Mouse (Mus musculus): ENCODE measurements around the gene Ints12. TPM values are rescaled to one million over a fixed set of nuclear protein-coding genes. Genes with fewer than 3 reads are reported as not detected.

The Ints12 gene
- polyA plus RNA-seq, 1 experiment from 2014 or later, result 27.1 TPM

DNA sequence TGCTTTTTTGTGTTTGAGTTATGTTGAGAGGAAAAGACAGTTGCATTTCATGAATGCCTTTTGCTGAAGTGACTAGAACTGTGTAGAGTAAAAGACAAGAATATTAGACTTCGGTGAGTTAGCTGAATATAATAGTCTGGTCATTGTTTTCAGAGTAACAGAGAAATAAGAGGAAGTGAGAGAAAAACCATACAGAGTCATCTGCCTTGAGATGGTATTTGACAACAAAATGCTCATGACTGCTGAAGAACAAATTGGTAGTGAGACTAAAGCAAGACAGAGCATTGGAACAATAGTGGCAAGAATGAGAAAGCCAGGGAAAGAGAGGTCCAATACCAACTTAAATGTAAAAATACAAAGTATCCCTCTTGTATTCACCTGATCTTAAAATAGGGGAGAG lies 1.3 kb downstream of the Ints12 start:
- H3K9ac ChIP-seq (ENCODE audit: low read depth, low read length), result peak overlapping the region; percentile 96; the same call in 1 of the 2 replicates
- peak overlapping the region; percentile 68 for H3K4me3 ChIP-seq (ENCODE audit: low read length)

DNA sequence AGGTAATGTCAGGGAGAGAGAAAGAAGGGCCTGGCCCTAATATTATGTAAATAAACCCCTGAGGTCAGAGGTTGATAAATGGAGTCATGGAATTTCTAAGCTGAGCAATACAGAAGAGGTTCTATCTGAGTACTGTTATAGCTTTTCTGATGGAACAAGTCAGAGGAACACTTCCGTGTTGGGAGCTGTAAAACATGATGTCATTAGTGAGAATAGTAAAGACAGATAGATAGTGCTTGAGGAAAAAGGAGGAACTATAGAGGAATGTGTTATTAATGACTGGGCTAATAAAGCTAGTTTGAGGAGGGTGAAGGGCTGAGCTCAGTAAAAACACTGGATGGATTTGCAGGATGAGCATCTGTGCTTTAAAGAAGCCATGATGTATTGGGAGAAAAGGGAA lies 2.7 kb downstream of the Ints12 start:
- Histone ChIP-seq H3K27me3 (ENCODE audit: control insufficient read depth, insufficient read depth, low read length) (no peaks in the 10 kb centered on the region), H3K4me3 (ENCODE audit: low read length) (no peak overlapping the region), H3K4me1 (ENCODE audit: control insufficient read depth, insufficient read depth, low read length) (peaks cover 14% of the 10 kb centered on the region; the same call in 1 of the 2 replicates), H3K36me3 (ENCODE audit: control insufficient read depth, insufficient read depth, low read length) (peaks cover 20% of the 10 kb centered on the region), H3K9ac (ENCODE audit: low read depth, low read length) (no peak overlapping the region), H3K9me3 (ENCODE audit: control insufficient read depth, low read length) (no peaks in the 10 kb centered on the region), H3K27ac (ENCODE audit: low read depth, low read length) (no peak overlapping the region), H3K4me2 (replicated peaks; ENCODE audit: low read depth, low read length) (no peak overlapping the region)
- 19% methylated on average over 1 of the region's 1 CpGs for WGBS
- ATAC-seq (ENCODE audit: low FRiP score, low TSS enrichment), result no peak

More for the DNA sequence above, 1.3 kb downstream of the Ints12 start:
- Histone ChIP-seq H3K36me3 (ENCODE audit: control insufficient read depth, insufficient read depth, low read length) (peaks cover 7% of the 10 kb centered on the region; the same call in 1 of the 2 replicates), H3K9me3 (ENCODE audit: control insufficient read depth, low read length) (no peaks in the 10 kb centered on the region), H3K27ac (ENCODE audit: low read depth, low read length) (no peak overlapping the region), H3K27me3 (ENCODE audit: control insufficient read depth, insufficient read depth, low read length) (no peaks in the 10 kb centered on the region), H3K4me1 (ENCODE audit: control insufficient read depth, insufficient read depth, low read length) (peaks cover 14% of the 10 kb centered on the region; the same call in 1 of the 2 replicates), H3K4me2 (replicated peaks; ENCODE audit: low read depth, low read length) (peak overlapping the region; percentile 54)
- WGBS, result 81% methylated on average over 1 of the region's 1 CpGs
- ATAC-seq (ENCODE audit: low FRiP score, low TSS enrichment), result no peak

DNA sequence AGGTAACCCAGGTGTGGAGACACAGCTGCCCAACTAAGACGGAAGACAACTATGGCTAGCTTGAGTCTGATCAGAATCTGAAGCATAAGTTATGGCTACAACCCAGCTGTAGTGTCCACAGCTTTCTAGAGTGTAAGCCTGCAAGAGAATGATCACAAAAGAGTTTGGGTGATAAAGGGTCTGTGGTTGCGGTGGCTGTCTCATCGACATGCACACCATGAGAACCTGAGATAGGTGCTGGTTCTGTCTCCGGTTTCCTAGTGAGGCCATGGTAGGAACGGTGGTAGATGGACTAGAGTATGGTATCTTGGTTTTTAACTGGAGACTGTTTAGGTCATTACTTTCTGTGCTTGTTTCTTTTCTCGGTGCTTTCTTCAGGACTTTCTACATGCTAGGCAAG lies 6.3 kb downstream of the Ints12 start:
- H3K4me3 ChIP-seq (ENCODE audit: low read length), result no peak overlapping the region
- H3K4me1 ChIP-seq (ENCODE audit: control insufficient read depth, insufficient read depth, low read length), result peaks cover 5% of the 10 kb centered on the region; the same call in 1 of the 2 replicates
- no peaks in the 10 kb centered on the region for H3K27me3 ChIP-seq (ENCODE audit: control insufficient read depth, insufficient read depth, low read length)
- no peak for ATAC-seq (ENCODE audit: low FRiP score, low TSS enrichment)
- peaks cover 43% of the 10 kb centered on the region for H3K36me3 ChIP-seq (ENCODE audit: control insufficient read depth, insufficient read depth, low read length)
- H3K27ac ChIP-seq (ENCODE audit: low read depth, low read length), result no peak overlapping the region
- H3K4me2 ChIP-seq (replicated peaks; ENCODE audit: low read depth, low read length), result no peak overlapping the region
- H3K9me3 ChIP-seq (ENCODE audit: control insufficient read depth, low read length), result no peaks in the 10 kb centered on the region
- 97% methylated on average over 6 of the region's 6 CpGs for WGBS
- no peak overlapping the region for H3K9ac ChIP-seq (ENCODE audit: low read depth, low read length)

DNA sequence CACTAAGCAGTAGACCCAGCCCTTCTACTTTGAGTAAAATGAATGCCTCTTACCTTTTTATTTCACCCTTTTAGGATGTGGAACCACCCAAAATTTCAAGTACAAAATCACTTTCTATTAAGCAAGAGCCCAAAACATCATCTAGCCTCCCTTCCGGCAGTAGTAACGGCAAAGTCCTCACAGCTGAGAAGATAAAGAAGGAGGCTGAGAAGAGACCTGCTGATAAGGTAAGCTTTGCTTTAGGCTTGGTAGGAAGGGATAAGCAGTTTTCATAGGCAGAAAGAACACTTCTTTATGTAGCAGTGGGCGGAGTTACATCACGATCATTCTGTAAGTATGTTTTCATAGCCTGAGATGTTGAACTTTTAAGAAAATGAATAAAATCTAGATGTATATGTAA lies 6.7 kb downstream of the Ints12 start:
- ATAC-seq (ENCODE audit: low FRiP score, low TSS enrichment), result no peak

DNA sequence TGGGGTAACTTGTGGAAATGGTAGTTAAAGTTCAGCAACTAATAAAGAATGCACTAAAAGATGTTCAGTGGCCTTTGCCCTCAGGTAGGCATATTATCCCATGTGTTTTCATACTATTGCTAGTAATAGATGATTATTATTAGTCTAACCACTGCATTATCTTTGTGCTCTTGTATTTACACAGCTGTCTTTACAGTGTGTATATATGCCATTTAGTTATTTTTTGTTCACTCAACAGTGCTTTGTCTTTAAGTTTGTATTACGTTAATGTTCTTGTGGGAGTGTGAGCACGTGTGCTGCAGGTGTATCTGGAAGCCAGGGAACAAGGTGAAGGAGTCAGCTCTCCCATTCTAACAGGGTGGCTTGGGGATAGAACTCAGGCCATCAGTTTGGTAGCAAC lies 7.3 kb downstream of the Ints12 start:
- 83% methylated on average over 2 of the region's 2 CpGs for WGBS
- H3K27ac ChIP-seq (ENCODE audit: low read depth, low read length), result no peak overlapping the region
- no peak overlapping the region for H3K9ac ChIP-seq (ENCODE audit: low read depth, low read length)
- H3K27me3 ChIP-seq (ENCODE audit: control insufficient read depth, insufficient read depth, low read length), result no peaks in the 10 kb centered on the region
- H3K9me3 ChIP-seq (ENCODE audit: control insufficient read depth, low read length), result no peaks in the 10 kb centered on the region
- ATAC-seq (ENCODE audit: low FRiP score, low TSS enrichment), result no peak
- H3K4me2 ChIP-seq (replicated peaks; ENCODE audit: low read depth, low read length), result no peak overlapping the region
- H3K4me3 ChIP-seq (ENCODE audit: low read length), result no peak overlapping the region
- peaks cover 49% of the 10 kb centered on the region for H3K36me3 ChIP-seq (ENCODE audit: control insufficient read depth, insufficient read depth, low read length)
- H3K4me1 ChIP-seq (ENCODE audit: control insufficient read depth, insufficient read depth, low read length), result no peaks in the 10 kb centered on the region

More for the DNA sequence above, 6.7 kb downstream of the Ints12 start:
- WGBS, result 93% methylated on average over 4 of the region's 4 CpGs
- H3K27me3 ChIP-seq (ENCODE audit: control insufficient read depth, insufficient read depth, low read length), result no peaks in the 10 kb centered on the region
- H3K36me3 ChIP-seq (ENCODE audit: control insufficient read depth, insufficient read depth, low read length), result peaks cover 44% of the 10 kb centered on the region
- no peak overlapping the region for H3K27ac ChIP-seq (ENCODE audit: low read depth, low read length)
- no peak overlapping the region for H3K9ac ChIP-seq (ENCODE audit: low read depth, low read length)
- 0 out of 2 replicates have a peak, but pooled peaks cover 1% of the 10 kb centered on the region for H3K4me1 ChIP-seq (ENCODE audit: control insufficient read depth, insufficient read depth, low read length)
- H3K4me2 ChIP-seq (replicated peaks; ENCODE audit: low read depth, low read length), result no peak overlapping the region
- no peak overlapping the region for H3K4me3 ChIP-seq (ENCODE audit: low read length)
- no peaks in the 10 kb centered on the region for H3K9me3 ChIP-seq (ENCODE audit: control insufficient read depth, low read length)

DNA sequence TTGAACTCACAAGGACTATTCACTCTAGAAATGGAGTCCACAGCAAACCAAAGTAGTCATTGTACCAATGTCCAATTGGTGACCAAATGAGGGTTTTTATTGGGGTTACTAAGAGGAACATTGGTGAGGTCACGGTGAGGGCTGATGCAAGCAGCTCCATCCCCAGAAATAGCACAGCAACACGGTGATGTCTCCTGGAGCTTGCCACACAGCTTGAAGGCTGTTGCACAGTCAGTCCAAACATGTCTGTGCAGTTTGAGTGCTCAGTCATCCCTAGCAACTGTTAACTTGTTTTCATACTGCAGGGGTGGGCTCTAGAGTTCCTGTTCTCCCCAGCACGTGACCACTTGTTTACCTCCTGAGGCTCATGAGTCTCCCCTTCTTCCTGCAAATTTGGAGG lies 12.1 kb downstream of the Ints12 start:
- ATAC-seq (ENCODE audit: low FRiP score, low TSS enrichment), result no peak
- 94% methylated on average over 3 of the region's 3 CpGs for WGBS
- Histone ChIP-seq H3K27me3 (ENCODE audit: control insufficient read depth, insufficient read depth, low read length) (no peaks in the 10 kb centered on the region), H3K4me3 (ENCODE audit: low read length) (no peak overlapping the region), H3K4me2 (replicated peaks; ENCODE audit: low read depth, low read length) (no peak overlapping the region), H3K9ac (ENCODE audit: low read depth, low read length) (no peak overlapping the region), H3K36me3 (ENCODE audit: control insufficient read depth, insufficient read depth, low read length) (peaks cover 70% of the 10 kb centered on the region), H3K9me3 (ENCODE audit: control insufficient read depth, low read length) (no peaks in the 10 kb centered on the region), H3K4me1 (ENCODE audit: control insufficient read depth, insufficient read depth, low read length) (no peaks in the 10 kb centered on the region), H3K27ac (ENCODE audit: low read depth, low read length) (no peak overlapping the region)

DNA sequence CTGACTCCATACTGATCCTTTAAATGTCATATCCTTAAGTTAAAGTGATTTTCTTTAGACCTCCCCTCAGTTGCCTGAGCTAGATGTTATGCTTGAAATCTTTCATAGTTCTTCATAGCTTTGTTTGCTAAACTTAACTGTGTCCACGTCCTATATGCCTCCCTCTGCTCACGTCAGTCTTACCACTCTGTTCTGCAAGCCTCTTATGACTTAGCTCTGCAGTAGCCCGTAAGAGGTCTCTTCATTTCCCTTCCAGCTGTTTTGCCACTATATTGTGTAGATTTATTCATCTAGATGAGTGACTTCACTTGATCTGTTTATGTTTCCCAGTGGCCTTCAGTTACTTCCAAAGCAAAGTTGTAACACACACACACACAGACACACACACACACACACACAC lies 12.8 kb downstream of the Ints12 start:
- Histone ChIP-seq H3K4me2 (replicated peaks; ENCODE audit: low read depth, low read length) (no peak overlapping the region), H3K27me3 (ENCODE audit: control insufficient read depth, insufficient read depth, low read length) (no peaks in the 10 kb centered on the region), H3K27ac (ENCODE audit: low read depth, low read length) (no peak overlapping the region), H3K9me3 (ENCODE audit: control insufficient read depth, low read length) (no peaks in the 10 kb centered on the region), H3K9ac (ENCODE audit: low read depth, low read length) (no peak overlapping the region), H3K4me3 (ENCODE audit: low read length) (no peak overlapping the region), H3K36me3 (ENCODE audit: control insufficient read depth, insufficient read depth, low read length) (peaks cover 71% of the 10 kb centered on the region), H3K4me1 (ENCODE audit: control insufficient read depth, insufficient read depth, low read length) (no peaks in the 10 kb centered on the region)
- WGBS, result 92% methylated on average over 3 of the region's 3 CpGs
- ATAC-seq (ENCODE audit: low FRiP score, low TSS enrichment), result no peak

DNA sequence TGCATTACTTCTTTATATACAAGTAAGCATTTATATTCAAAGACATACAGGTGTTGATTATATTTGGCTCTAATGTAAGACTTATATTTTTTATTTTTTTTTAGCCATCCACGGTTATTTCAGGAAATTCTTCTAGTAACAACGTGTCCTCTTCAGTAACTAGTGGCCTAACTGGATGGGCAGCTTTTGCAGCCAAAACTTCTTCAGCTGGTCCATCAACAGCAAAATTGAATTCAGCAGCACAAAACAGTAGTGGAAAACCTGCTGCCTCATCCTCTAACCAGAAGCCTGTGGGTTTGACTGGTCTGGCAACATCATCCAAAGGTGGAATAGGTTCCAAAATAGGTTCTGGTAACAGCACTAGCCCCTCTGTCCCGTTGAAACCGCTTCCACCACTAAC lies 17.1 kb downstream of the Ints12 start:
- Histone ChIP-seq H3K4me1 (ENCODE audit: control insufficient read depth, insufficient read depth, low read length) (no peaks in the 10 kb centered on the region), H3K4me3 (ENCODE audit: low read length) (no peak overlapping the region), H3K9ac (ENCODE audit: low read depth, low read length) (no peak overlapping the region), H3K9me3 (ENCODE audit: control insufficient read depth, low read length) (no peaks in the 10 kb centered on the region), H3K4me2 (replicated peaks; ENCODE audit: low read depth, low read length) (no peak overlapping the region), H3K36me3 (ENCODE audit: control insufficient read depth, insufficient read depth, low read length) (peaks cover 52% of the 10 kb centered on the region), H3K27ac (ENCODE audit: low read depth, low read length) (no peak overlapping the region), H3K27me3 (ENCODE audit: control insufficient read depth, insufficient read depth, low read length) (no peaks in the 10 kb centered on the region)
- no peak for ATAC-seq (ENCODE audit: low FRiP score, low TSS enrichment)
- 93% methylated on average over 4 of the region's 4 CpGs for WGBS

DNA sequence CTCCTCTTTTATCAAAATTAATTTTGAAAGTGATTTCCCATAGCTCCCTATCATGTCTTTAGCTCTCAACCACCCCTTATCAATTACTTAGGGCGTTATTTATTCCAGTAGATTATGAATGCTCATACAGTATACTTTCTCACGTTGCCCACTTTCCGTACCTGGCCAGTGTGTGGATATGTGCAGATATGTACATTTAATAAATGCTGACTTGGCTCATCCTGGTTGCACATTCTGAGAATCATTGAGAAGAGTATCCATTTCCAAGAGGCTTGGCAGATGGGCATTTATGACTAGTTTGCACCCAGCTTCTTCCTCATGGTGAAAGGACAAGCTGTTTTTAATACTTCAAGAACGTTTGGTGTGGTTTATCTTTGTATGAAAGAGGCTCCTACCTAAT lies 18.2 kb downstream of the Ints12 start:
- Histone ChIP-seq H3K4me3 (ENCODE audit: low read length) (no peak overlapping the region), H3K4me1 (ENCODE audit: control insufficient read depth, insufficient read depth, low read length) (no peaks in the 10 kb centered on the region), H3K27me3 (ENCODE audit: control insufficient read depth, insufficient read depth, low read length) (no peaks in the 10 kb centered on the region), H3K4me2 (replicated peaks; ENCODE audit: low read depth, low read length) (no peak overlapping the region), H3K9me3 (ENCODE audit: control insufficient read depth, low read length) (no peaks in the 10 kb centered on the region), H3K9ac (ENCODE audit: low read depth, low read length) (no peak overlapping the region), H3K36me3 (ENCODE audit: control insufficient read depth, insufficient read depth, low read length) (peaks cover 45% of the 10 kb centered on the region), H3K27ac (ENCODE audit: low read depth, low read length) (no peak overlapping the region)
- WGBS, result 96% methylated on average over 4 of the region's 4 CpGs
- no peak for ATAC-seq (ENCODE audit: low FRiP score, low TSS enrichment)

Measured in kidney, embryonic 14.5 days (tissue).